Mouse (Mus musculus): ENCODE data around the gene Gm10130. TPM values are rescaled to one million over a fixed set of nuclear protein-coding genes. Genes with fewer than 3 reads are reported as not detected.

Gene Gm10130
- 3.5 TPM for total RNA-seq (2023)

DNA sequence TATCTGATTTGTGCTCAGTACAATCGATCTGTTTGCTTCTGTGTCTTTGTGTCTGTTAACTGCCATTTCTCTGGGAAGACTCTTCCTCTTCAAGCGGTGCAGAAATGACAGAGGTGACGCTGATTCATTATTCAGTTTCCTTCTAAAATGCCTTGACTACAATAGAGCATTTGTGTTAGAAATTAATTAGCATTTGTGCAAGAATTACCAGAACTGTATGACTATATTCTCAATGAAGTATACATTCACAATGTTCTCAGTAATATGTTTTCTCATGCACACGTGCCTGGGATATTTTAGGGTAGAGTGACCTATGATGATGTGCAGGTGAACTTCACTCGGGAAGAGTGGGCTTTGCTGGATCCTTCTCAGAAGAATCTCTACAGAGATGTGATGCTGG lies at the start of gene Gm10130:
Gene Gm10130, plus strand, starts transcription at position 301 of the 400 bp plus-strand sequence.

DNA sequence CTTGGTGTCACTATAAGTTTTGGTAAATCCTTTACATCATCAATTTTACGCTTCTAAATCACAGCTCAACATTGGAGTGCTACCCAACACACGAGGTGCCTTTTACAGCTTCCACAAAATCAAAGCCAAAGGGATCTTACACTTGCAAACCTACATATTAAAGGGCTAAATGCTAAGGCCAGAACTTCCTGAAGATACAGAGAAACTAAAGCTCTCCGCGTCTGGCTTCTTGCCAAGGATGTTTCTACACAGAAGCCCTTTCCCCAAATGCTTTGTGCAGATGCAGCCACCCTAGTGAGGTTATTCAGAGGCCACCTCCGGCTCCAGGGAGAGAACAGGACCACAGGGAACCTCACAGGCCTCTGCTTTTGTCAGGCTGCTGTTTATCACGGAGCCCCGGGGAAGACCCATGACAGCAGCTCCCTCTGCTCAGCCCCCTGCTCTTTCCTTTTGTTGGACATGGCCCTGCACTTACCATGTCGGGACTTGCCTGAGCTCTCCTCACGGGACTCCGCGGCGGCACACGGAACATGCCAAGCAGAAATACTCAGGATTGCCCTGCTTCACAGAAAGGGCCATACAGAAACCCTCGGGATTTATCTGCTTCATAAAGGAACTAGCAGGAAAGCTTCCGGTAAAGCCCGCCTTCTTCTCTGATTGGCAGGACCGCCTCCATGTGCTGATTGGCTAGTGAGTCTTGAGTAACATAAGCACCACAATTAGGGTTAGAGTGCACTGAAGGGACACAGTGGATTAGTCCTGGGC lies 38.8 kb downstream of the Gm10130 start, which contains the start of gene 3300002I08Rik:
Gene 3300002I08Rik, minus strand, starts transcription at position 653 of the 765 bp plus-strand sequence.

Other genes starting within 250 kb of the Gm10130 start
- gene Zfp120, start 187.0 kb upstream of the Gm10130 start, total RNA-seq (2023): 4.7 TPM
- gene Gm10770, start 144.0 kb upstream of the Gm10130 start, total RNA-seq (2023): not detected
- gene Gm14139, start 141.9 kb upstream of the Gm10130 start, total RNA-seq (2023): not detected
- 3.5 TPM for gene Zfp937, start 105.6 kb upstream of the Gm10130 start, total RNA-seq (2023)
- 6.2 TPM for gene Gm21994, start 68.1 kb upstream of the Gm10130 start, total RNA-seq (2023)
- not detected for gene Gm14124, start 66.2 kb upstream of the Gm10130 start, total RNA-seq (2023)
- gene 3300002I08Rik, start 39.1 kb downstream of the Gm10130 start, total RNA-seq (2023): 4.3 TPM
- 2.7 TPM for gene Zfp442, start 127.8 kb downstream of the Gm10130 start, total RNA-seq (2023)
- 0.53 TPM for gene Zfp345, start 161.4 kb downstream of the Gm10130 start, total RNA-seq (2023)
- 8.2 TPM for gene Cst7, start 246.7 kb downstream of the Gm10130 start, total RNA-seq (2023)

All from CD4-positive naive resting alpha-beta T cell, adult 76 days (primary cell).